Mouse (Mus musculus) left cerebral cortex, postnatal 36 days (tissue): ENCODE measurements at regions not wholly inside any gene's neighbourhood (a gene's known extent, or its start where the extent isn't known, plus 50 kb on each side); places are given as distances from the start of the nearest gene placed in this dataset.

Experiments
- DNase-seq, 2 experiments: peaks; one replicate each; pipeline ENCODE4 v3.0.0; 2021 to 2022; ENCODE audit warnings: low spot score in 2 of 2, mixed read lengths in 1 of 2
- intact Hi-C: fragments of 180-260 bp; cut with DNase I; formaldehyde crosslinking; loops from one replicate; pipeline ENCODE4 v1.15.1; 2025

- DNase-seq, result no peak
- intact Hi-C loops, result no loop called here
Measured at GRCm38 (mm10) chr2:45787732-45788390, 670.7 kb upstream of the Zeb2 start.

DNA sequence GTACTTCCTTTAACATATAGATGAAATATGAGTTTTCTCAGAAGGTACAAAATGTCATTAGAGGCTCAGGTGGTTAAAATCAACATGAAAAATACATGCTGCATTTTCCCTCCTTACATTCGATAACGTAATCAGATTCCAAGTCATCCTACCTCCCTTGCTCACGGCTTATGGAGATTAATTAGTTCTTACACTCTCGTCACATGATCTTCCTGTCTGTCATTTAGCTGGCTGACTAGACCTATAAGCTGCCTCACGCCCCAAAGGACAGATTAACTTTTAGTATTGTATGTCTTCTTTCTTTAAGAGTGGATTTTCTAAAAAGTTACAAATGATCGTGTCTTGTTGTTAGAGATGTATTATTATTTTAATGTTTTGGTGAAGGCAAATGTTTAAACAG is 669.6 kb upstream of the Zeb2 start:
- DNase-seq, result no peak
- intact Hi-C loops, result no loop called here

DNA sequence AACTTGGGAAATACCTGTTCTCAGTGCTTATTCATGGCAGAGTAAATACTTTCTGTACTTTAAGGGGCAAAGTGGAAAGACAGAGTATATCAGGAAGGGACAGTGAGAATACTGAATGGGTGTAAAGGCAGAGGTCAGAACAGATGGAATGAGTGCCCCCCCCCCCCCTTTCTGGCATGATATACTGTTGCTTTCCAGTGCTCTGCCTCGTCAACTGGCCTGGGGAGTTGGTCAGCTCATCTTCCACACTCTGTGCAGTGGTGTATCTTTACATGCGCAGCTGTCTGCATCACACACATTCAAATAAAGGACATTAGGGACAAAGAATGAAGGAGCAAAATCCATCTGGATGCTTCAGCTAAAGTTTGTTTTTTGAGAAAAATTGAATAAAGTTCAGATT is 668.5 kb upstream of the Zeb2 start:
- intact Hi-C loops, result no loop called here
- DNase-seq, result no peak

DNA sequence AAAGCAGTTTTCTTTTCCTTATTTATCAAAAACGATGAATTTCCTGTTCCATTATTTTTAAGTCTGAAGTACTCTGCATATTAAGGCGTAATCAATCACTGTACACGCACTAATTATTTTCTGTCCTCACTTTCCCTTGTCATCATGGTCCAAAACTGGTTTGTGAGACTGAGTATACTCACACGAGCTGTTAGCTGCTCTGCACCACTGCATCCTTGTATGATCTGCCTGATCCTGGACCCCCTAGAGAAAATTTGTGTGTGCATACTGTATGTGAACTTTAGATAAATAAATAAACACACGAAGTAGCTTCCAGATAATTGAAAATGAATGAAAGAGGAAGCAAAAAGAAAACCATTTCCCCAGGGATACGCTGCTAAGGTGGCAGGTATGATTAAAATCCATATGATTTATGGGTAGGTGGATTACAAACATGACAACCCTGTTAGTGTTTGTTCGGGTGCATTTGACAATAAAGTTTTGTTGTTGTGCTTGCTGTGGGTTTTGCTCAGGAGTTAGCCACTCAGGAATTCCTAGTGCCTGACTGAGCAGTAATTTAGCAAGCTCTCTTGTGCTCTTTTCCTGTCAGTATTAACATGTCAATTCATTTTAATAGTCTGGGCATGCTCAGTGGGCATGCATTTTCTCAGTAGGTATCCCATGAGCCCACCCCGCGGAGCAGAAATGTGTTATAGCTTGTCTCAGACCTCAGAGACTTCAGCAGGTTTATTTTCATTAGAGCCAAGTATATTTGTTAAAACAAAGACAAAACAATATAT is 666.6 kb upstream of the Zeb2 start:
- DNase-seq, result no peak
- intact Hi-C loops, result no loop called here

GRCm38 (mm10) chr2:45777466-45777865 is 660.3 kb upstream of the Zeb2 start:
- intact Hi-C loops, result no loop called here
- DNase-seq, result no peak

DNA sequence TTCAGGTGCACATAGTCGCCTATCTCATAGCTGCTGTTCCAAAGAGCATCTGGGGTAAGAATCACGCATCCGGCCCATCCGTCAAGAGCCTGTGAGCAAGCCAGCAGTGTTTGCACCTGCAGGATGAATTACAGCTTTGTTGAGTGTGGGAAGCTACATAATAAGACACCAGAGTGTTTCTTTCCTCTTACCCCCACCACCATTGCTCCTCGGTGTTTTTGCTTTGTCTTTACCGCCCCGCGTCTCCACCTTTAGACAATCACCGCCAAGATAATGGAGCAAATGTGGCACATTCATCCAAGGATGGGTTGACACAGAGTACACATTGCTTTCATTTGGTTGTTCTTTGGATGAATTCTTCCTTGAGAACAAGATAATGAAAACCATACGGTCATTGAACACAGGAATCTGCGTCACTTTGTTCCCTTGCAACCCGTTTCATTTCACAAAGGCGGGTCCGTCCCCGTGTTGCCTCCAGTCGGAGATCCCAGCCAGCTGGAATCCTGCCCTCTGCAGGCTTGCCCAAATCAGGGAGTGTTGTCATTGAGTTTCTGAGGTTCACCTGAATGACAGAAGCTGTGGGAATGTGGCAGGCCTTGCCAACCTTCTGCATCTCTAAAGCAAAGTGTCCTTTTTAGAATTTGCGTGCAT is 659.4 kb upstream of the Zeb2 start:
- intact Hi-C loops, result no loop called here
- no peak for DNase-seq

DNA sequence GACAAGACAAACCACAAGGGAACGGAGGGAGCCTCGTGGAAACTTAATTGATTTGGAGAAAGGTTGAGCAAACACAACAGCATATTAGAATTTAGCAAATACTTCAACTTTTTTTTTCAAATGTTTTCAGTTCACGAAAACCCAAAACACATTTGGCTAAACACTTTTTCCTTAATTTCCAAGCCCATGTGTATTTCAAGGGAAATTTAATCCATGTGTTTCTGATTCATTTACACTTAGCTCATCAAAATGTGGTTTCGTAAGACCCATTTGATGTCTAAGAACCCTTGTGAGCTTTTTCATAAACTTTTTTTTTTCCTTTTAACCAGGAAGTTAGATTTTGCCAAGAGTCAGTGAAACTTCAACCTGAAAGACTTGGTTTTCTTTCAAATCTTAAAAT is 658.5 kb upstream of the Zeb2 start:
- DNase-seq, result no peak
- intact Hi-C loops, result no loop called here

GRCm38 (mm10) chr2:45774416-45774815 is 657.2 kb upstream of the Zeb2 start:
- intact Hi-C loops, result no loop called here

DNA sequence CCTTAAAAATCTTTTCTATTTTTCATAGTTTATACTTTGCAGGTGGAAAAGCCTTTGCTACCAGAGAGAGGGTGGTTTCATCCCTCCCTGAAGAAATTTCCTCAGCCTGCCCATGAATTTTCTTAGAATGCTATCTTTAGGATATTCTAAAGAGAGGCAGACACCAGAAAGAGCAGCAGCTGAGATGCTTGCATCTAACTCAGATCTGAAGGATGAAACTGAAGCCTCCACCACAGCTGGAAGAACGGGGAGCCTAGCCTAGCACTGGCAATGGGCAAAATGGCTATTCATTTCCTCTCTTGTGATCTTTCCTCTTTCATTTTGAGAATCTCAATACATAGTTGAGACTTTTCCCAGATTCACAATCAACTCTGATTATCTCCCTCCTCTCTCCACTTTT is 640.0 kb upstream of the Zeb2 start:
- intact Hi-C loops, result no loop called here
- peak; percentile 39 to 41 for DNase-seq

More at GRCm38 (mm10) chr2:45774416-45774815, 657.2 kb upstream of the Zeb2 start:
- DNase-seq, result no peak

GRCm38 (mm10) chr2:45756395-45756794 is 639.2 kb upstream of the Zeb2 start:
- intact Hi-C loops, result no loop called here
- DNase-seq, result no peak

DNA sequence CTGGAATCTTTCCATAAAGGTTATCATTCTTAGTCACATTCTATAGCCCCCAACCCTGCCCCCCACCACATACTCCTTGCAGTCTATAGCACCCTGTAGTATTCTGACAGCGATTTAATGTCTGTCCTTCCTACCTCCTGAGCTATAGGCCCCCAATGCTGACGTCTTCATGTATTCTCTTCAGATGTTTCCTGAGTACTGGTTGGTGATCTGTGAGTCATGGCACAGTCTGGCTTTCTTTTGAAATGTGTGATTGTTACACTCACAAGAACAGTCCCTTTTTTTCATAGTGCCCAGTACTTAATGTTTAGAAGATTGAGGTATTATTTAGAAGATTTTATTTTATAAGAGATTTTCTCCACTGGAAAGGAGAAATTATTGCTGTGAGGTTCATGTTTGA is 634.6 kb upstream of the Zeb2 start:
- no peak for DNase-seq
- intact Hi-C loops, result no loop called here

DNA sequence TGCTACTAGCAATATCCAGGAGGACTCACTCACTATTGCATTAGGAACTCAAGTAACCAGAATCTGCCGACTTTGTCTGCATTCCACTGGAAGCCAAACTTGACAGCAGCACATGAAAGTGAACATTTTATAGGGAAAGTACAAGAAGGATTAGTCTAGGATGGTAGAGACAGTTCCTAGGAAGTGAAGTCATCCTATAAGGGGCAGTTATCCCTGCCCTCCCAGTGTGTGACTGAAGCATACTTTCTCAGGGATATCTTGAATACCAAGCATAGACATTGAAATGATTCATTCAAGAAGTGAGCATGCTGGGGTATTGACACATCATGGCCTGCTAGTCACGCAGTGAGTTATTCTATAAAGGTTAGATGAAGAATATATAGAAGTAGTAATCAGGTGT is 632.2 kb upstream of the Zeb2 start:
- no peak for DNase-seq
- intact Hi-C loops, result no loop called here

- intact Hi-C loops, result no loop called here
- DNase-seq, result no peak
Measured at GRCm38 (mm10) chr2:45747263-45748236, 630.4 kb upstream of the Zeb2 start.

DNA sequence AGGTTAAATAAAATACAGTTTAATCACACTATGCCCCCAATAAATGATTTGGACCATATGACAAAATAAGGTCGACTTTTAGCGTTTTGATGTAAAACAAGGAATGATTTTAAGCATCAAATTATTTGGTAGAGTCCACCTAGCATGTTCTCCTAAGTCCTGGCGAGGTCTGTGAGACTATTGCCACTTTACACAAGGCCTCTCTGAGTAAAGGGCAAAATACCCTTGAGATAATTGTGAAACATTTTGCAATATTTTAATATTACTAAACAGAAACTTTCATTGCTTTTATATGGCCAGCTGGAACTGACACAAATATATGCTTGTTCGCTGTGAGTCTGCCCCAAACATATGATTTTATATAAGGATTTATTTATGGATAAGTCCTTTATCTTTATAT is 629.4 kb upstream of the Zeb2 start:
- intact Hi-C loops, result no loop called here

DNA sequence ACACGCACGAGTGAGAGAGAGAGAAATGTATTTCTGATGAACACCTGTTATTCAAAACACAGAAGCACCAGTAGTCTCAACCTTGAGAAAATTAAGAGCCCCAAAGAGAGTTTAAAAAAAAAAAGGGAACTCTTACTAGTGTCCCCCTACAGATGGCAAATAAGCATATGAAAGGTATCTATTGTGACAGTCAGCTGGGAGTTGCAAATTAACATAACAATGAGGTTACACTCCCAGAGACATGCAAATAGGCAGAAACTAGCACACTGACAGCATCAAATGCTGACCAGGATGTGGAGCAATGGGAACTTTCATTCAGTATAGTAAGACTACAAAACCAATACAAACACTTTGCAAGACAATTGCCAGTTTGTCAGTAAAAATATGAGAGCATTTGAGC is 619.1 kb upstream of the Zeb2 start:
- no peak for DNase-seq
- intact Hi-C loops, result no loop called here

More for the DNA sequence above, 629.4 kb upstream of the Zeb2 start:
- DNase-seq, result no peak

- no peak for DNase-seq
- intact Hi-C loops, result no loop called here
Measured at GRCm38 (mm10) chr2:45713997-45714396, 596.8 kb upstream of the Zeb2 start.

GRCm38 (mm10) chr2:45707026-45707425 is 589.8 kb upstream of the Zeb2 start:
- no peak for DNase-seq
- intact Hi-C loops, result no loop called here

- intact Hi-C loops, result no loop called here
- no peak for DNase-seq
Measured at GRCm38 (mm10) chr2:45702511-45702910, 585.3 kb upstream of the Zeb2 start.

GRCm38 (mm10) chr2:45700578-45700977 is 583.4 kb upstream of the Zeb2 start:
- intact Hi-C loops, result no loop called here
- no peak for DNase-seq
